Mouse (Mus musculus) cerebellum, adult 9-10 months (tissue): ENCODE results near the gene Tfap4.

Source experiments
- DNase-seq: peaks from one replicate; pipeline ENCODE4 v3.0.0; 2022

Tfap4 gene

GRCm38 (mm10) chr16:4517906-4518305, 41.7 kb downstream of the Tfap4 start:
- DNase-seq: no peak

- DNase-seq: no peak
Observed at GRCm38 (mm10) chr16:4514383-4514782, 45.3 kb downstream of the Tfap4 start.

- DNase-seq: no peak
Observed at GRCm38 (mm10) chr16:4512661-4513438, 46.8 kb downstream of the Tfap4 start.

GRCm38 (mm10) chr16:4511371-4511770, 48.3 kb downstream of the Tfap4 start:
- no peak for DNase-seq

GRCm38 (mm10) chr16:4506181-4506580, 53.5 kb downstream of the Tfap4 start:
- no peak for DNase-seq

- DNase-seq: no peak
Observed at GRCm38 (mm10) chr16:4503495-4503894, 56.2 kb downstream of the Tfap4 start.

GRCm38 (mm10) chr16:4502568-4502967, 57.1 kb downstream of the Tfap4 start:
- no peak for DNase-seq

- DNase-seq: no peak
Observed at GRCm38 (mm10) chr16:4501703-4502102, 58.0 kb downstream of the Tfap4 start.

GRCm38 (mm10) chr16:4500598-4501385, 58.9 kb downstream of the Tfap4 start:
- DNase-seq: no peak

- DNase-seq: no peak
Observed at GRCm38 (mm10) chr16:4497762-4498607, 61.7 kb downstream of the Tfap4 start.

- DNase-seq: no peak
Observed at GRCm38 (mm10) chr16:4496470-4496869, 63.2 kb downstream of the Tfap4 start.

- peak; percentile 34 for DNase-seq
Observed at GRCm38 (mm10) chr16:4495861-4496260, 63.8 kb downstream of the Tfap4 start.
